Mouse (Mus musculus): ENCODE results near the gene Fzd9. TPM values are rescaled to one million over a fixed set of nuclear protein-coding genes. Genes with fewer than 3 reads are reported as not detected.

Gene Fzd9
- polyA plus RNA-seq, 1 experiment from 2014 or later: 11.6 TPM

DNA sequence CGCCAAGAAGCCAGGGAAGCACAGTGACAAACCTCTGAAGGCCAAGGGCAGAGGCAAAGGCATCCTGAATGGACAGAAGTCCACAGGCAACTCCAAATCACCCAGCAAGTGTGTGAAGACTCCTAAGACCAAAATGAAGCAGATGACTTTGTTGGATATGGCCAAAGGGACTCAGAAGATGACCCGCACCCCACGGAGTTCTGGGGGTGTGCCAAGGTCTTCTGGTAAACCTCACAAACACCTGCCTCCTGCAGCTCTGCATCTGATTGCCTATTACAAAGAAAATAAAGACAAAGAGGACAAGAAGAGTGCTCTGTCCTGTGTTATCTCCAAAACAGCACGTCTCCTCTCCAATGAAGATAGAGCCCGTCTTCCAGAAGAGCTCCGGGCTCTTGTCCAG, 34.2 kb downstream of the Fzd9 start:
- no peak overlapping the region for H3K27ac ChIP-seq (replicated peaks)
- ATAC-seq (ENCODE audit: low read depth): no peak
- 96% methylated on average over 6 of the region's 6 CpGs for WGBS
- H3K27me3 ChIP-seq: no peaks in the 10 kb centered on the region
- H3K4me2 ChIP-seq: no peak overlapping the region
- peaks cover 93% of the 10 kb centered on the region for H3K36me3 ChIP-seq
- H3K9ac ChIP-seq: no peak overlapping the region
- H3K4me1 ChIP-seq (replicated peaks): no peaks in the 10 kb centered on the region
- no peak overlapping the region for H3K4me3 ChIP-seq
- no peaks in the 10 kb centered on the region for H3K9me3 ChIP-seq

DNA sequence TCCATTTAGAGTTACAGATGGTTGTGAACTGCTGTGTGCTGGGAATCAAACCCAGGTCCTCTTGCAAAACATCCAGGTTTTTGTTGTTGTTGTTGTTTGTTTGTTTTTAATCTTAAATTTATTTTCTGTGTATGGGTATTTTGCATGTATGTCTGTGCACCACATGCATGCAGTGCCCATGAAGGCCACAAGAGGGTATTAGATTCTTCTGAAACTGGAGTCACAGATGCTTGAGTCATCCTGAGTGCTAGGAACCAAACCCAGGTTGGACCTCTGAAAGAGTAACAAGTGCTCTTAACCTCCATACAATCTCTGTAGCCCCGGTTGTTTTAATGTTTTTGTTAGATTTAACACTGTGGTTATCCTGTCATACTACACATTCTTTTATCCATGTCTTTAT, 42.8 kb downstream of the Fzd9 start:
- no peak for ATAC-seq (ENCODE audit: low read depth)
- Histone ChIP-seq H3K4me2 (no peak overlapping the region), H3K9ac (no peak overlapping the region), H3K9me3 (no peaks in the 10 kb centered on the region), H3K4me1 (replicated peaks) (no peaks in the 10 kb centered on the region), H3K27ac (replicated peaks) (no peak overlapping the region), H3K4me3 (no peak overlapping the region), H3K36me3 (peaks cover 90% of the 10 kb centered on the region), H3K27me3 (no peaks in the 10 kb centered on the region)
- WGBS: 95% methylated on average over 1 of the region's 1 CpGs

DNA sequence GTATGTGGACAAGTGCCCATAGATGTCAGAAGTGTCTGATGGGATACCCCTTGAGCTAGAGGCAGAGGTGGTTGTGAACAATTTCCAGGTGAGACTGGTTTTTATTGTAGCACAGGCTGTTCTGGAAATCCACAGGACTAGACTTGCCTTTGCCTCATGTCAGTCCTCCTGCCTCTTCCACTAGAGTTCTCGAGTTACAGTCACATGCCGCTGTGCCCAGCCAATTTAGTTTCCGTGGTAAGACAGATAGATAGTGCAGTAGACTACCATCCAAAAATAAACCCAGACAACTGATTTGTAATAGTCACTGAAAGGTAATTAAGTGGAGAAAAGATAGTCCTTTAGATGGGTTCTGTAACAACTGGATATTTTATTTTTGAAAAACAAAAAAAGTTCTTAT, 48.3 kb downstream of the Fzd9 start:
- Histone ChIP-seq H3K27ac (replicated peaks) (no peak overlapping the region), H3K27me3 (no peaks in the 10 kb centered on the region), H3K36me3 (peaks cover 79% of the 10 kb centered on the region), H3K9ac (no peak overlapping the region), H3K4me3 (no peak overlapping the region), H3K4me1 (replicated peaks) (no peaks in the 10 kb centered on the region), H3K4me2 (no peak overlapping the region), H3K9me3 (no peaks in the 10 kb centered on the region)
- ATAC-seq (ENCODE audit: low read depth): no peak
- 83% methylated on average over 3 of the region's 3 CpGs for WGBS

Small RNA genes lying within 50 kb of the gene (microRNA-seq; reads per million reads assigned to microRNA genes)
- not detected for gene Gm25315

Other genes starting within 250 kb of the Fzd9 start
- gene Abhd11, start 242.1 kb downstream of the Fzd9 start, polyA plus RNA-seq (2015; fragmentation: Nextera tagmentation; extraction: Ambion mirVana): 63.6 and 72.2 TPM in 2 replicates
- 76.8 and 90.9 TPM in 2 replicates for gene Stx1a, start 227.7 kb downstream of the Fzd9 start, polyA plus RNA-seq (2015; fragmentation: Nextera tagmentation; extraction: Ambion mirVana)
- 35.5 and 37.1 TPM in 2 replicates for gene Dnajc30, start 187.0 kb downstream of the Fzd9 start, polyA plus RNA-seq (2015; fragmentation: Nextera tagmentation; extraction: Ambion mirVana)
- 83.0 and 93.7 TPM in 2 replicates for gene Bud23, start 186.3 kb downstream of the Fzd9 start, polyA plus RNA-seq (2015; fragmentation: Nextera tagmentation; extraction: Ambion mirVana)
- gene Vps37d, start 173.0 kb downstream of the Fzd9 start, polyA plus RNA-seq (2015; fragmentation: Nextera tagmentation; extraction: Ambion mirVana): 26.3 and 31.7 TPM in 2 replicates
- 0.56 and 1.2 TPM in 2 replicates for gene Mlxipl, start 161.3 kb downstream of the Fzd9 start, polyA plus RNA-seq (2015; fragmentation: Nextera tagmentation; extraction: Ambion mirVana)
- gene Tbl2, start 101.6 kb downstream of the Fzd9 start, polyA plus RNA-seq (2015; fragmentation: Nextera tagmentation; extraction: Ambion mirVana): 15.9 and 18.5 TPM in 2 replicates
- 49.2 and 50.0 TPM in 2 replicates for gene Bcl7b, start 82.9 kb downstream of the Fzd9 start, polyA plus RNA-seq (2015; fragmentation: Nextera tagmentation; extraction: Ambion mirVana)
- gene Baz1b, start 64.0 kb downstream of the Fzd9 start, polyA plus RNA-seq (2015; fragmentation: Nextera tagmentation; extraction: Ambion mirVana): 32.0 and 35.9 TPM in 2 replicates
- 0.15 TPM in 1 of 2 replicates, not detected in the other for gene Fkbp6, start 98.8 kb upstream of the Fzd9 start, polyA plus RNA-seq (2015; fragmentation: Nextera tagmentation; extraction: Ambion mirVana)
- not detected in 2 replicates for gene Trim50, start 102.1 kb upstream of the Fzd9 start, polyA plus RNA-seq (2015; fragmentation: Nextera tagmentation; extraction: Ambion mirVana)
- gene Nsun5, start 118.7 kb upstream of the Fzd9 start, polyA plus RNA-seq (2015; fragmentation: Nextera tagmentation; extraction: Ambion mirVana): 27.2 and 31.9 TPM in 2 replicates
- 10.8 and 13.0 TPM in 2 replicates for gene Pom121, start 143.3 kb upstream of the Fzd9 start, polyA plus RNA-seq (2015; fragmentation: Nextera tagmentation; extraction: Ambion mirVana)